Mouse (Mus musculus): ENCODE results near the gene Fam227a. TPM values are rescaled to one million over a fixed set of nuclear protein-coding genes. Genes with fewer than 3 reads are reported as not detected.
A peak's percentile ranks its signal among the peaks of the same experiment; 100 is the strongest.

Fam227a gene
- 0.87 and 1.7 TPM in 2 replicates for polyA plus RNA-seq (2014; fragmentation: Nextera tagmentation; extraction: Ambion mirVana)

GRCm38 (mm10) chr15:79658531-79659375 lies at the start of gene Fam227a, which contains the start of gene Cby1:
Gene Fam227a (minus strand): TSS chr15:79658956.
Gene Cby1 (plus strand): TSS chr15:79659199.
- H3K4me3 ChIP-seq (ENCODE audit: low read depth, low read length): peak within 1 kb of the TSS; percentile 70
- H3K36me3 ChIP-seq (ENCODE audit: control insufficient read depth, insufficient read depth, low read length): peaks cover 5% of the 10 kb centered on the region; the same call in 1 of the 2 replicates
- WGBS (ENCODE audit: insufficient replicate concordance): under 1% methylated on average over 55 of the region's 55 CpGs
- 0 out of 2 replicates have a peak, but pooled peaks cover 3% of the 10 kb centered on the region for H3K9me3 ChIP-seq (replicated peaks; ENCODE audit: control insufficient read depth, low read length)
- peak within 1 kb of the TSS; percentile 74 for H3K9ac ChIP-seq (ENCODE audit: low read depth, low read length)
- peaks cover 8% of the 10 kb centered on the region for H3K4me1 ChIP-seq (ENCODE audit: control insufficient read depth, insufficient read depth, low read length)
- peak; percentile 87 for ATAC-seq (replicated peaks; ENCODE audit: insufficient number of reproducible peaks, low FRiP score, low TSS enrichment)
- H3K4me2 ChIP-seq: peak within 1 kb of the TSS; percentile 97
- no peaks in the 10 kb centered on the region for H3K27me3 ChIP-seq (ENCODE audit: control insufficient read depth, insufficient read depth, low read length)
- peak within 1 kb of the TSS; percentile 71 for H3K27ac ChIP-seq (ENCODE audit: low read depth, low read length)

GRCm38 (mm10) chr15:79708229-79708822 lies 49.6 kb upstream of the Fam227a start:
- Histone ChIP-seq H3K9ac (ENCODE audit: low read depth, low read length) (no peak overlapping the region), H3K27me3 (ENCODE audit: control insufficient read depth, insufficient read depth, low read length) (no peaks in the 10 kb centered on the region), H3K9me3 (replicated peaks; ENCODE audit: control insufficient read depth, low read length) (no peaks in the 10 kb centered on the region), H3K4me3 (ENCODE audit: low read depth, low read length) (no peak overlapping the region), H3K27ac (ENCODE audit: low read depth, low read length) (no peak overlapping the region), H3K4me2 (no peak overlapping the region), H3K4me1 (ENCODE audit: control insufficient read depth, insufficient read depth, low read length) (no peaks in the 10 kb centered on the region), H3K36me3 (ENCODE audit: control insufficient read depth, insufficient read depth, low read length) (peaks cover 22% of the 10 kb centered on the region)
- no peak for ATAC-seq (replicated peaks; ENCODE audit: insufficient number of reproducible peaks, low FRiP score, low TSS enrichment)
- 87% methylated on average over 5 of the region's 5 CpGs for WGBS (ENCODE audit: insufficient replicate concordance)

GRCm38 (mm10) chr15:79706603-79707214 lies 48.0 kb upstream of the Fam227a start:
- Histone ChIP-seq H3K4me3 (ENCODE audit: low read depth, low read length) (no peak overlapping the region), H3K9me3 (replicated peaks; ENCODE audit: control insufficient read depth, low read length) (no peaks in the 10 kb centered on the region), H3K4me2 (no peak overlapping the region), H3K4me1 (ENCODE audit: control insufficient read depth, insufficient read depth, low read length) (no peaks in the 10 kb centered on the region), H3K36me3 (ENCODE audit: control insufficient read depth, insufficient read depth, low read length) (peaks cover 10% of the 10 kb centered on the region), H3K9ac (ENCODE audit: low read depth, low read length) (no peak overlapping the region), H3K27ac (ENCODE audit: low read depth, low read length) (no peak overlapping the region), H3K27me3 (ENCODE audit: control insufficient read depth, insufficient read depth, low read length) (no peaks in the 10 kb centered on the region)
- no peak for ATAC-seq (replicated peaks; ENCODE audit: insufficient number of reproducible peaks, low FRiP score, low TSS enrichment)
- WGBS (ENCODE audit: insufficient replicate concordance): 82% methylated on average over 17 of the region's 17 CpGs

GRCm38 (mm10) chr15:79697558-79698187 lies 38.9 kb upstream of the Fam227a start:
- H3K27me3 ChIP-seq (ENCODE audit: control insufficient read depth, insufficient read depth, low read length): no peaks in the 10 kb centered on the region
- ATAC-seq (replicated peaks; ENCODE audit: insufficient number of reproducible peaks, low FRiP score, low TSS enrichment): no peak
- no peaks in the 10 kb centered on the region for H3K9me3 ChIP-seq (replicated peaks; ENCODE audit: control insufficient read depth, low read length)
- H3K27ac ChIP-seq (ENCODE audit: low read depth, low read length): no peak overlapping the region
- no peak overlapping the region for H3K4me2 ChIP-seq
- H3K4me3 ChIP-seq (ENCODE audit: low read depth, low read length): no peak overlapping the region
- 73% methylated on average over 9 of the region's 9 CpGs for WGBS (ENCODE audit: insufficient replicate concordance)
- H3K9ac ChIP-seq (ENCODE audit: low read depth, low read length): no peak overlapping the region
- 0 out of 2 replicates have a peak, but pooled peaks cover 19% of the 10 kb centered on the region for H3K4me1 ChIP-seq (ENCODE audit: control insufficient read depth, insufficient read depth, low read length)
- 0 out of 2 replicates have a peak, but pooled peaks cover 3% of the 10 kb centered on the region for H3K36me3 ChIP-seq (ENCODE audit: control insufficient read depth, insufficient read depth, low read length)

- Histone ChIP-seq H3K27ac (ENCODE audit: low read depth, low read length) (no peak overlapping the region), H3K9me3 (replicated peaks; ENCODE audit: control insufficient read depth, low read length) (no peaks in the 10 kb centered on the region), H3K4me1 (ENCODE audit: control insufficient read depth, insufficient read depth, low read length) (0 out of 2 replicates have a peak, but pooled peaks cover 19% of the 10 kb centered on the region), H3K4me3 (ENCODE audit: low read depth, low read length) (no peak overlapping the region), H3K27me3 (ENCODE audit: control insufficient read depth, insufficient read depth, low read length) (no peaks in the 10 kb centered on the region), H3K36me3 (ENCODE audit: control insufficient read depth, insufficient read depth, low read length) (0 out of 2 replicates have a peak, but pooled peaks cover 3% of the 10 kb centered on the region), H3K9ac (ENCODE audit: low read depth, low read length) (no peak overlapping the region), H3K4me2 (no peak overlapping the region)
- WGBS (ENCODE audit: insufficient replicate concordance): 83% methylated on average over 6 of the region's 6 CpGs
- ATAC-seq (replicated peaks; ENCODE audit: insufficient number of reproducible peaks, low FRiP score, low TSS enrichment): no peak
Measured at GRCm38 (mm10) chr15:79697011-79697410, 38.3 kb upstream of the Fam227a start.

GRCm38 (mm10) chr15:79696508-79696907 lies 37.8 kb upstream of the Fam227a start:
- WGBS (ENCODE audit: insufficient replicate concordance): 92% methylated on average over 2 of the region's 2 CpGs
- peaks cover 21% of the 10 kb centered on the region; the same call in 1 of the 2 replicates for H3K4me1 ChIP-seq (ENCODE audit: control insufficient read depth, insufficient read depth, low read length)
- no peak for ATAC-seq (replicated peaks; ENCODE audit: insufficient number of reproducible peaks, low FRiP score, low TSS enrichment)

GRCm38 (mm10) chr15:79695516-79695915 lies 36.8 kb upstream of the Fam227a start:
- Histone ChIP-seq H3K4me1 (ENCODE audit: control insufficient read depth, insufficient read depth, low read length) (peaks cover 22% of the 10 kb centered on the region; the same call in 1 of the 2 replicates), H3K9me3 (replicated peaks; ENCODE audit: control insufficient read depth, low read length) (no peaks in the 10 kb centered on the region), H3K9ac (ENCODE audit: low read depth, low read length) (no peak overlapping the region), H3K36me3 (ENCODE audit: control insufficient read depth, insufficient read depth, low read length) (0 out of 2 replicates have a peak, but pooled peaks cover 3% of the 10 kb centered on the region), H3K4me2 (no peak overlapping the region; the same call in 1 of the 2 replicates), H3K4me3 (ENCODE audit: low read depth, low read length) (no peak overlapping the region), H3K27ac (ENCODE audit: low read depth, low read length) (no peak overlapping the region), H3K27me3 (ENCODE audit: control insufficient read depth, insufficient read depth, low read length) (no peaks in the 10 kb centered on the region)
- WGBS (ENCODE audit: insufficient replicate concordance): 32% methylated on average over 3 of the region's 3 CpGs
- no peak for ATAC-seq (replicated peaks; ENCODE audit: insufficient number of reproducible peaks, low FRiP score, low TSS enrichment)

More at GRCm38 (mm10) chr15:79696508-79696907, 37.8 kb upstream of the Fam227a start:
- Histone ChIP-seq H3K4me2 (no peak overlapping the region), H3K36me3 (ENCODE audit: control insufficient read depth, insufficient read depth, low read length) (0 out of 2 replicates have a peak, but pooled peaks cover 3% of the 10 kb centered on the region), H3K27me3 (ENCODE audit: control insufficient read depth, insufficient read depth, low read length) (no peaks in the 10 kb centered on the region), H3K9me3 (replicated peaks; ENCODE audit: control insufficient read depth, low read length) (no peaks in the 10 kb centered on the region), H3K4me3 (ENCODE audit: low read depth, low read length) (no peak overlapping the region), H3K9ac (ENCODE audit: low read depth, low read length) (no peak overlapping the region), H3K27ac (ENCODE audit: low read depth, low read length) (no peak overlapping the region)

- H3K4me2 ChIP-seq: peak overlapping the region; percentile 44
Measured at GRCm38 (mm10) chr15:79694512-79694911, 35.8 kb upstream of the Fam227a start.

More at GRCm38 (mm10) chr15:79694512-79694911, 35.8 kb upstream of the Fam227a start:
- H3K9ac ChIP-seq (ENCODE audit: low read depth, low read length): no peak overlapping the region; the same call in 1 of the 2 replicates
- 0 out of 2 replicates have a peak, but pooled peaks cover 3% of the 10 kb centered on the region for H3K36me3 ChIP-seq (ENCODE audit: control insufficient read depth, insufficient read depth, low read length)
- ATAC-seq (replicated peaks; ENCODE audit: insufficient number of reproducible peaks, low FRiP score, low TSS enrichment): no peak
- peak overlapping the region; percentile 30; the same call in 1 of the 2 replicates for H3K27ac ChIP-seq (ENCODE audit: low read depth, low read length)
- no peaks in the 10 kb centered on the region for H3K9me3 ChIP-seq (replicated peaks; ENCODE audit: control insufficient read depth, low read length)
- H3K4me3 ChIP-seq (ENCODE audit: low read depth, low read length): 0 out of 2 replicates have a peak overlapping the region, but pooled peaks have one; percentile 0
- peaks cover 28% of the 10 kb centered on the region; the same call in 1 of the 2 replicates for H3K4me1 ChIP-seq (ENCODE audit: control insufficient read depth, insufficient read depth, low read length)
- H3K27me3 ChIP-seq (ENCODE audit: control insufficient read depth, insufficient read depth, low read length): no peaks in the 10 kb centered on the region
- 74% methylated on average over 4 of the region's 4 CpGs for WGBS (ENCODE audit: insufficient replicate concordance)
